Mouse (Mus musculus): ENCODE measurements around the gene Gsdme.

GRCm38 (mm10) chr6:50254723-50255184, 8.9 kb downstream of the Gsdme start:
- TF ChIP-seq CTCF (IDR thresholded peaks at IDR 0.05; ENCODE audit: low read depth, low read length): no peak
- TF ChIP-seq GATA1 (IDR thresholded peaks at IDR 0.05; ENCODE audit: borderline replicate concordance, low read length): no peak
- no peak for TF ChIP-seq TAL1 (conservative IDR thresholded peaks at IDR 0.05; ENCODE audit: low read depth, low read length)
- no peak for TF ChIP-seq POLR2AphosphoS5 (IDR thresholded peaks at IDR 0.05; ENCODE audit: insufficient replicate concordance, low read depth, low read length)
- TF ChIP-seq GATA2 (IDR thresholded peaks at IDR 0.05; ENCODE audit: borderline replicate concordance, low read depth, low read length): no peak
